Mouse (Mus musculus): ENCODE measurements at regions not wholly inside any gene's neighbourhood (a gene's known extent, or its start where the extent isn't known, plus 50 kb on each side); places are given as distances from the start of the nearest gene placed in this dataset.
"Not testable (repeated sequence)": the region's sequence is repeated elsewhere in the genome, so short reads cannot be mapped to it uniquely, and the experiment has no call there.

DNA sequence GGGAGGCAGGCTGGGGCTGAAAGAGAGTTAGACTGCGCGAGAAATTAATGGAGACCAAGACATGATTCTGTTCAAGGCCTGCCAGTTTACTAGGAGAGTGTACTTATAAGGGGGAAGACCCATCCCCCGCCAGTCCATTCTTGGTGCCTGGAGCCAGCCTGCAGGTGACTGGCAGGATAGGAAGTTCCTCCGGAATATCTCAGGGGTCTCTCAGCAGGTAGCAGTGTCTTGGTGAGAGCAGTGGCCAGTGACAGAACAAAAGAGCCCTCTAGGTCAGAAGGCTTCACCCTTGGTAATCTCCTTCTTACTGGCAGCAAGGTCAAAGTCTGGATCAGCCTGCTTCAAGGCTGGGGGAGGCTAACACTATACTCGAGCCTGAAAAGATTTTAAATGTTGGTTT is 83.7 kb upstream of the Zfp804b start:
- no peak for DNase-seq (ENCODE audit: low spot score in 2 of 2)

DNA sequence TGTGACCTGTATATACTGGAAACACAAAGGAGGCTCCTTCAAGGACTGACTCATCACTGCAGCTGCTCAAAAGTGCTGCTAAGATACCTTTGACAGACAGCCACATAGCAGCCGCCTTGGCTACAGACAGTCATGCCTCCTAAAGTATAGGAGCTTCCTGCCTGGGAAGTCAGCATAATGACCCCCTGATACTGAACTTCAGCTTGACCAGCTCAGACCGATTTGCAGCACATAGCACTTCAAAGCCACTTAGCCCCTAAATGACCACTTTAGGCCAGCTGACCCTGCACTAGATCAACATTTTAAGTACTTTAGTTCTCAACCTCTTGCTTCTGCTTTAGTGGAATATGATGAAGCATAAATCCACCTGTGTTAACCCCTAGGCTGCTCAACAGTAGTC is 91.9 kb upstream of the Zfp804b start:
- no peak for DNase-seq (ENCODE audit: low spot score in 2 of 2)

DNA sequence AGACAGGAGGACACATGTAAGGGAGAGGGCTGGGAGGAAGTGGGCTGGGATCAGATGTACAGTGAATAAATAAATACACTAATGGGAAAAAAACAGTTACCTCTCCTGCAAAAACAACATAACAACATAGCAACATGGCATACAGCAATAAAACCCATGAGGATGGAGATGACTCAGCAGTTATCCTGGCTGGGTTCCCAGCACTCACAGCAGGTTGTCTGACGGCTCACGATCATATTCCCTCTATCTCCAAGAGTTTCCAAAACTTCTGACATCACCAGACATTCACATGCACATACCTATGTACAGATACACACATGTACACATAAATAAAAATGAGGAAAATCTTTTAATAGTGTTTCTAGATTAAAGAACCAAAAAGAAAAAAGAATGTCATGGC is 103.4 kb upstream of the Zfp804b start:
- no peak for DNase-seq (ENCODE audit: low spot score in 2 of 2)

DNA sequence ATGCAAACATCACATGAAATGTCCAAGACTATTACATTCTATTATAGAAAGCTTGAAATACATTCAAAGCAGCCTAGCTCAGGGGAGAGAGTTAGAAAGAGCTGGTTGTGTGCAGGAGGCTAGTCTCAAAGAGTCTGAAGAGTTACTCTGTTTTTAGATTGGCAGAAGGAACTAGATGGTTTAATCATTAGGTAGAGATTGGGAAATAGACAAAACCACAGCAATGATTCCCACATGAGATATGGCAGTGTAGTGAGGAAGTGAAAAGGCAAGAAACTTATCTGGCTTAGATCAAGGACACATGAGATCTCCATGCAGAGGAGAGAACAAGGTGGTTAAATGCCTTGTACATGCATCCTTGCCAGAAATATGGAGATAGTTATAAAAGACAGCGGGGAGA is 110.3 kb upstream of the Zfp804b start:
- DNase-seq (ENCODE audit: low spot score in 2 of 2) = no peak

DNA sequence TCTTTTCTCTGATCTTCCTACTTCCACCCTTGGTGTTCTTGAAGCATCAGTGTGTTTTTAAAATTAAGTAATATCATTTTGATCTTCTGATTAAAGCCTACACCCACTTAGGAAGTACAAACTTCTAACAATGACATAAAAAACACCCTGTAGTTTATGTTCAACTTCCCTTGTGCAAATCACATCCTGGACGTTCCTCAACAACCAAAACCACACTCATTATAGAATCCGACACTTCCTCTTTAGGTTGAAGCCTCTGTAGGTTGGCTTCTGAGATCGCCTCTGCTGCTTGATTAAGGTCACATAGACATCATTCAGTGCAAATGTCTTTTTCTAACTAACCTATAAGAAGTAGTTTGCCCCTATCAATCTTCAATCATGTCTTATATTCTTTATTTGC is 112.5 kb upstream of the Zfp804b start:
- no peak for DNase-seq (ENCODE audit: low spot score in 2 of 2)

DNA sequence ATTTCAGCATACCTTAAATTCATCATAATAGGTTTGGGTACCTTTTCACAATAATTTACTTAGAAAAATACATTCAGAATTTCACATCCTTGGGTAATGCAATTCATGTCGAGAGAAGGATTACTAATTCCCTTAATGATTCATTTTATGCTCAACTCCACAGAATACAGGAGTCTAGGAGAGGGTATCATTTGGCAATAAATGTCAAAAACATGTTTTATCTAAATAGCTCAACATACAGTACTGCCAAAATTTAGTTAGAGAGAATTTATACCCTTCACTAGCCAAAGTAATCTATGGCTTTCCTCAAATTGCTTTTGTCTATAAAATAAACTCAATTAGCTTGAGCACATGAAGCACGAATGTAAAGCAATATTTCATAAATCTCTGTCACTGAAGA is 144.6 kb upstream of the Zfp804b start:
- no peak for DNase-seq (ENCODE audit: low spot score in 2 of 2)

DNA sequence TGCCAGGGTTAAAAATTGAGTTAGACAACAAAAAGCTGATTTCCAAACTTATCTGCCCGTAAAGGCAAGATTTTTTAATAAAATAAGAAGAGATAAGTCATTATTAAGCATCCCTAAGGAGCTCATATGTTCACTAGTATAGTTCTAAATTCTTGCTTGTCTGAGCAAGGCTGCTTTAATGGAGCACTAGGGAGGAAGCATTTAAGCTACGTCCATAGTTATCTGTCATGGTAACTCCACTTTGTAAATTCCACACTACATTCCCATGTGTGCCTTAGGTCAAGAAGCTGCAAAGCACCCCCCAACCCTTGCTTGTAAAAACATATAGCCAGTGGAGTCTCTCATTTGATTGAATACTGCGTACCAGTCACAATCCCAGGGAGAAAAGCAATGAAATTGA is 145.0 kb upstream of the Zfp804b start:
- DNase-seq (ENCODE audit: low spot score in 2 of 2) = no peak

DNA sequence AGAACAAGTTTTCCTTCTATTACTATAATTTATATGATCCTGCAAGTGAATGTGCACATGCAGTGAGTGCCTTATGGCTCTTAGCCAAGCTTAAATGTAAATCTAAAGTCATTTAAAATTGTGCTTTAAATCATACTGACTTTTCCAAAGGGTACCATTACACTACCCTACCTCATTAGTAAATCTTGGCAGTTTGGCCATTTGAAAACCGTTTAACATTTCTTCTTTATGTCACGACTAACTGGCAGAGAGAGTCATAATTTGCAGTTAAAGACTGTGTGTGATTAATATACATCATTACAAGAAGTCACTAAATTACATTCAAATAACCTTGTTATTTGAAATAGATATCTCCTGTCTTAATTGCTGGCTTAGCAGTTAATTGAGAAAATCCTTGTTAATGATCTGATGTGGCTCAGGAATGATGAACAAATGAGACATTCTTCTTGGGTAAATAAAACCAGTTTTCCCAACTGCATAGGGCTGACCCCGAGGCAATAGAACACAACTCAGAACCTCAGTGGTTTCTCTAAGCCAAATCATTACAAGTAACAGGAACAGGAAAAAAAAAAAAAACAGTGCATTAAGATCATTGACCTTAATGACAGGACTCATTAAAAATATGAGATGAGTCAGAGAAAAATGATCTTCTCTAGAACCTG is 173.1 kb upstream of the Zfp804b start:
- DNase-seq (ENCODE audit: low spot score in 2 of 2) = no peak

DNA sequence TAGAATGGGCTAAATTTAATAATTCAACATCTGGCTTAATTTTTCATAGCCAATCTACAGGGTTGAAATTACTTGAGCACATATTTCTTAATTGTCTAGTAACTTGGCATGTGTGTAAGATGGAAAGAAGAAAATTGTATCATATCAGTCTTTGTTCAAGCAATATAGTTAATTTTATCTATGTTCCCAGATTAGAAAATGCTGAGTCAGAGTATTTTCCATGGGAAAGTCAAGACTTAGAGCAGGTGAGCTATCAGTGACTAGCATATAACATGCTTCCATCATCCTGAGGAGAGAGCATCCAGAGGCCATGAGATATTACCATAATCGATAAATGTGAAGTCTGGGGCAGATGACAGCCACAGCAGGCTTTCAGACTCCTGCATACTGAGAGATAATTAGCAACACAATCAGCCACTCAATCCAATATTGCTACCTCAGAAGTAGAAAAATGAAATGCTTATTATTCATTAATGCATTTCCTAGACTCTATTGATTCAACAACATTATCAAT is 188.2 kb upstream of the Zfp804b start:
- no peak for DNase-seq (ENCODE audit: low spot score in 2 of 2)

DNA sequence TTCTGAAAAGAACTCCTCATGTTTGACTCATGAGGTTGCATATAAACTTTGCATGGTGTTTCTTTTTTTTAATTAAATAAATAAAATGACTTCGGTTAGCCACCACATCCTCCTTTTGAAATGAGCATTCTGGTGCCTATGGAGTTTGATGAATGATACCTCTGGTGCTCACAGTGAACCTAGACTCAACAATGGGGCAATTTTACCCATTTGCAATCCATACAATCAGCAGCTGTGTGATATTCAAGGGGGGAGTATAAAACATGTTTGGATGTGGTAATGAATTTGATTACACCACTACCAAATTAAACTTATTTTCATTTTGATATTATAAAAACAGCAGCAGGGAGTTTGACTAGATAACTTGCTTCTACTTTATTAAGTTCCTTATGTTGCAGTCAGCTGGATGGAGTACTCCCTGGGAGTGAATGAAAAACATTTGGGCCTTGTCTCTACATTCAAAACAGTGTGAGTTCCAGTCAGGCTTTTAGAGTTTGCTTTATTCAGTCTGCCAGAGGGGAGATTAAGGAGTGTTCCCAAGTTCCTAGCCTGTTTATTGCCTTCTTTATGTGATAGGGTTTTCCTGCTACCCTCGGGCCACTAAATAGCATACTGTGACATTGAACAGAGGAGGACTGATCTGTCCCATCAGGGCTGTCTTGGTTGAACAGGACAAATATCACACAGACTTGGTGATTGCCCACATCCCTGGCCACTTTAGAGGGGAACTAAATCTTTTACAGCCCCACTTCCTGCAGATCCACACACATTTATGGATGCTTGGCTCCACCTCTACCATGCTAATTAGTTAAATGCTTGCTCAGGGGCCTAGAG is 195.5 kb upstream of the Zfp804b start:
- DNase-seq (ENCODE audit: low spot score in 2 of 2) = no peak

DNA sequence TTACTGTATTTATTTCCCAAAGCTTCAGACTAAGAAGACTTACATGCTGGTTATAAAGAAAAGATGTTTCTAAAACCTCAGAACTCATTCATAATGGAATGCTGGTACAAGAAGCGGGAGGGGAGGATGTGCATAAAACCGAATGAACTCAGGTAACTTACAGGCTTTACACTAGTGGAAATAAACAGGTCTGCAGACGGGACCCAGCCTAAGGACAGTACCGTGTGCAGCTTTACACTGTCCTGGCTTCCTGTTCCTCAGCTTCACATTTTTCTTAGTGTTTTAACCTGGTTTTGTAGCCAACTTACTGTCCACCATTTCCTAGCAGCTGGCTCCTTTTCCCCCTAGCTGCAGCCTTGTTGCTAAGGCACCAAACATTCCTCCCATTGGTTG is 196.1 kb upstream of the Zfp804b start:
- no peak for DNase-seq (ENCODE audit: low spot score in 2 of 2)

DNA sequence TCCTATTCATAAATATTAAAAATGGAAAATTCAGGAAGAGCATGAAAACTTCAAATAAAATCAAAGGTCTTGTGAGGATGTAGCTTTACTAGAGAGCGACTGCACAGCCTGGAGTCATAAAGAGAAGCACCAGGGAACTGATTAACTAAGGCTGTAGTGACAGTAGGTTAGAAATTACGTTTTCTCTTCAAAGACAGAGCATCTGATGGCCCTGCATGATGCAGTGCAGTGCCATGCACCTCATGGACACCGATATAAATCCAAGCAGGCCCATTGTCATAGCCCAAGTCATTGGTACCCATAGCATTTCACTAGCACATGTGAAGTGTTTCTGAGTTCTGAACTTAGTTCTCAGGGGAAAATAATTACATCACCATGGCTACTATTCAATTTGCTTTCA is 199.3 kb upstream of the Zfp804b start:
- DNase-seq (ENCODE audit: low spot score in 2 of 2) = no peak

DNA sequence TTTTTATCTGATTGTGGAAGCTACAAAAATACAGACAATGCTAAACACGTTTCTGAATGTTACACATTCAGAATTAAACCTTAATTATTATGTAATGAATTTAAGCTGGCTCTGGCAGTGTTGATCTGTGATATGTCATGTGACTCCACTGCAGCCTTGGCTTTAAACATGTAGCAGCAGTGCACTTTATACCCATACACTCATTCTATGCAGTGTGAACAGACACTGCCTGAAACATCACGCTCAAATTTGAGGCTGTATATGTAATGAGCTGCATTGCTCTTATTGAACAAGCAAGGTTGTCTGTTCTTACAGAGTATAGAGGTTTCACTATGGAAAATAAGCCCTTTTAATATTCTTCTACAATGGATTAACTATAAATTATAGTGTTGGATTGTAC is 235.9 kb upstream of the Zfp804b start:
- DNase-seq (ENCODE audit: low spot score in 2 of 2) = no peak

DNA sequence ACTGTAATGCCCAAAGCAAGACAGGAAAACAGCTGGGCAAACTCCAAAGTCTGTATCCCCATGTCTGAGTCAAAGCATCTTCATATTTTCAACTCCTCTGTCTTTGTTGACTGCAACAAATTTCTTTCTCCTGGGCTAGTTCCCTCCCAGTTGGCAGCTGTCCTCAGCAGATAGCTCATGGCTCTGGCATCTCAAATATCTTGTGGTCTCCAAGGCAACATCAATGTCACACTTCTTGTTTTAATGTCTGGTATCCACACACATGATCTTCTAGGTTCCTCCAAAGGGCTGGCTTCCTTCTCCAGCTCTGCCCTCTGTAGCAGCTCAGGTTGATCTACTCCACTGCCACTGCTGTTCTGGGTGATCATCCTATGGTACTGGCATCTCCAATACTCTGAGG is 242.0 kb upstream of the Zfp804b start:
- DNase-seq (ENCODE audit: low spot score in 2 of 2) = no peak

DNA sequence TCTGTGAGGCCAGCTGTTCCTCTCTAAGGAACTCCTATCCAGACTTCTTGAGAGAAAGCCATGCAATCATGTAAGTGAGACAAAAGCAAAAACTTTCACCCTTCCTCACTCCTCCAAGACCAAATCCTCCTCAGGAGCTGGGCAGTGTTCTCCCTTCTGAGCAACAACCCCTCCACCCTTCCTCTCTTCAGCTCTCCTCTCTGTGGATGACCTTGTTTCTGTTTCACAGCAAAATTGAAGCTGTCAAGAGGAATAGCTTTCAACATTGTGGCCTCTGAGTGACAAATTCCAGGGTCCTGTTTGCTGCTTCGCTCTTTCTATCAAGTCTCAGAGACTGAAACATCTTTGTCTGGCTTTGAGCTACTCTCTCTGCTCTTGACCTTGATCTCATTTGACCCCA is 255.9 kb upstream of the Zfp804b start:
- no peak for DNase-seq (ENCODE audit: low spot score in 2 of 2)

DNA sequence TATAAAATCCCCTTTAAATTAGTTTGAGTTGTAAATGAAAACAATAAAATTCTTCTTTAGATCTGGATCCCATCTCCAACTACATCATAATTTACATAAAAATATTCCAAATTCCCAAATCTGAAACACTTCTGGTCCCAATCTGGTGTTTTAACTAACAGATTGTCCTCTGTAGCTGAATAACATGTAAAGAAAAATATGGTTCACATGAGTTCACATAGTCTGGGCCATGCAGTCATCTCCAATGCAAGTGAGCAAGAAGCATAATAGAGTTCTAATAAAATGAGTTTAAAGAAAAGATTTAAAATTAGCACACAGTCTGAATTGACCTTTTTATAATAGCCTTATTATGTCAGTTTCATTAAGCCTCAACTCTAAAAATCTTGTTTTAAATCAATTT is 263.0 kb upstream of the Zfp804b start:
- no peak for DNase-seq (ENCODE audit: low spot score in 2 of 2)

DNA sequence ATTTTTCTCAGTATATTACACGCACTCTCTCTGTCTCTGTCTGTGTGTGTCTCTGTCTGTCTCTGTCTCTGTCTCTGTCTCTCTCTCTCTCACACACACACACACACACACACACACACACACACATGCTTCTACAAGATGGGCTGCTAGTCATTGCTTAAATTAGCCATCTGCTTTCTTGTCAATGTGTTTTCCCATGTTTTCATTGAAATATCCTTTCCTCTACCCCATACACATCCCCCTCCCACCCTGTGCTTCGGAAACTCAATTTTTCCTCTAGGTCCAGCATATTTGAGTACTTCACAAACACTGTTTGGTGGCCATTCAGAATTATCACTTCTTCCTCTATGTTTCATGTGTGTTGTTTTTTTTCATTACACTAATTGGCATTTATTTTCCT is 263.4 kb upstream of the Zfp804b start:
- no peak for DNase-seq (ENCODE audit: low spot score in 2 of 2)

DNA sequence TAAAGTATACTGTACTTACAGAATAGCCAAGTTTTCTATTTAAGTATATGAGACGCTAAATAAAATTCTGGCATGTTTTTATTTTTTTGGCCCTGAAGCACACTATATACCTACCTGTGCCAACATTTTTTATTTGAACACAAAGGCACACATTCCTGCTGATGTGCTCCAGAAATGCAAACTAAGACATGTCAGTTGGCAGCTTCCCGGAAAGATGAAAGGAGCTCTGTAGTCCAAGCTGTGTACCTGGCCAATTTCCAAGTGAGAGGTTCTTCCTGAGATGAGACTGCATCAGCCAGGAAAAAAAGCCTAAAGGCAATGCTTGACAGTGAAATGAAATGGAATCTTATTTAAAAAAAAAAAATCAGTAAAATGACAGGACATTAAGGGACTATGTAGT is 305.0 kb upstream of the Steap4 start:
- DNase-seq (ENCODE audit: low spot score in 2 of 2) = no peak

DNA sequence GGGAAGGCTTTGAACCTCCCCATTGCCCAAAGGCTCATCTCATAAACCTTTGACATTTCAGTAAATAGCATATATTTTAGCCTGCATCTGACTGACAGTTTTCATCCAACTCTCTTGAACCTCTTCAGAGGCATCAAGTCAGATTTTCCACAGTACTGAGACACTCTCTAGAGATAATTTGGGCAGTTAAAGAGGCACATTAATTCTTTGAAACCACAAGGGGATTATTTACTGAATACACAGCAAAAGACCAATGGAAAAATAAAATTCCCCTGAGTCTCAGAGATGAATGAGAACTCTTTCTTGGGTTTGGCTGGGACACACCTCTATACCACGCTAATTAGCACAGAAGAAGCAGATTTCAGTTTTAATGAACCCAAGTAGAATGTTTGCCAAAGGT is 258.5 kb upstream of the Steap4 start:
- DNase-seq (ENCODE audit: low spot score in 2 of 2) = no peak

DNA sequence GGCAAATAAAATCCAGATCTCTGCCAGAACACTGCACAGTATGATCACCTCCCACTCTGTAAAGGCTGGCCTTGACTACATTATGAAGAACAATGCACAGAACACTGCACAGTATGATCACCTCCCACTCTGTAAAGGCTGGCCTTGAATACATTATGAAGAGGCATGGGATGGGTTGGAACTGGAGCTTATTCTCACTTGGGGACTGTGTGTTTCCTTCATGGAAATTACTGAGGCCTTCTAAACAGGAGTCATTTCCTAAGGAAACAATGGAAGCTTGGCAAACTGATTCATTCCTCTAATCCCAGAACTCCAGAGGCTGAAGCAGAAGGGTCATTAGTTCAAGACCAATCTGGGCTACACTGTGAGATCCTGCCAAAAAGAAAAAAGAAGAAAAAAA is 240.7 kb upstream of the Steap4 start:
- no peak for DNase-seq (ENCODE audit: low spot score in 2 of 2)

DNA sequence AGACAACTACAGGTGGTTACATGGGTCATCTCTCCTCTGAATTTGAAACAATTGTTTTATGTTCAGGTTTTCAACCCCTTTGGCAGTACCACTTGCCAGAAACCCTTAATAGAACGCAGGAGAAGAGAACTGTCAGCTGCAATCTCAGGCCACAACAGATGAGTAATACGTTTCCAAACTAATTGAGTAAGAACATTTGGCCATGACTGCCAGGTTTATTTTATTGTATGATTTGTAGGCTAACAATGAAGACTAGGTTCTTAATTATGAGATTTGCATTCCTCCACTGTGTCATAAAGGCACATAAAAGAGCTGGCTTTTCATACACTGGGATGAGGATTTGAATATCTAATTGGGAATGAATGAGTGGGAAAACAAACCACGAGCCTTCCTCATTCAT is 240.2 kb upstream of the Steap4 start:
- no peak for DNase-seq (ENCODE audit: low spot score in 2 of 2)

DNA sequence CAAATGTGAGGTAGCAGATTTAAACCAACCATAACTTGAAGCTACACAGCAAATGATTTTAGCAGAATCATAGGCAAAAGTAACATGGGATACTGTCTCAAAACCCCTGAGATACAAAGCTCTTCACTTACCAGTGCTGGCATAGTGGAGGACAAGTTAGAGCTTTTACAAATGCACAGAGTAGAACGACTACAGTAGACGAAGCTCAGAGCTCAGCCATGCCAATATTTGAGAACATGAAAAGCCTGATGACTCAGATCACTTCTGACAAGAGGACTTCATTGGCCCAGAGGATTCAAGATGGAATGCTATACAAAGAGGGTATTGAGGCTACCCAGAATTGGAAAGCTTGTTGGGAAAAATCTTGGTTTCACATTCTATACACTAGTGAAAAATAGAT is 239.6 kb upstream of the Steap4 start:
- no peak for DNase-seq (ENCODE audit: low spot score in 2 of 2)

DNA sequence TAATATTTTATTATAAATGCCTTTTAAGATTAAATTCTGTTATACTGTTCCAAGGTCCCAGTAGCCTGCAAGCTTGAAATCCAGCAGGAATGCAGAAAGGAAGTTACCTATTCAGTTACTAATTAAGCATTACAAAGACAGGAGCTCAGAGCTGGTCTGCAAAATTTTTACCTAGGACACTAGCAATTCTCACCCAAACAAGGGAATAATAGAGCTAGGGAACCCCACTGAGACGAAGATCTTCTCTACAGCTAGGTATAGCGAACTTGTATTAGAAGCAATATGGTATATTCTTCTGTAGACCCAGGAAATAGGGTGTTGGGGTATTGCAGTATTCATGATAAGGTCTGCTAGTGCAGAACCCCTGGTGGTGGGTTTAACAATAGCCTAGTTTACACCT is 227.7 kb upstream of the Steap4 start:
- DNase-seq (ENCODE audit: low spot score in 2 of 2) = not testable (repeated sequence)
